Mouse (Mus musculus): ENCODE measurements around the gene Oas1a.

- no peak for TF ChIP-seq CTCF (IDR thresholded peaks at IDR 0.05; ENCODE audit: insufficient read depth, low read length)
- TF ChIP-seq POLR2A (IDR thresholded peaks at IDR 0.05; ENCODE audit: borderline replicate concordance, extremely low read depth, low read depth, low read length), result no peak
Observed at GRCm38 (mm10) chr5:120871469-120871868, 35.9 kb downstream of the Oas1a start.
